Mouse (Mus musculus) cerebellum, postnatal 4 days (tissue): ENCODE data around the gene Hist1h3f.
"Not testable (repeated sequence)": the region's sequence is repeated elsewhere in the genome, so short reads cannot be mapped to it uniquely, and the experiment has no call there.

Source experiments
- DNase-seq, 2 experiments: peaks; one replicate each; pipeline ENCODE4 v3.0.0; 2022; ENCODE audit warnings: low spot score in 2 of 2, mixed read lengths in 1 of 2

The Hist1h3f gene

DNA sequence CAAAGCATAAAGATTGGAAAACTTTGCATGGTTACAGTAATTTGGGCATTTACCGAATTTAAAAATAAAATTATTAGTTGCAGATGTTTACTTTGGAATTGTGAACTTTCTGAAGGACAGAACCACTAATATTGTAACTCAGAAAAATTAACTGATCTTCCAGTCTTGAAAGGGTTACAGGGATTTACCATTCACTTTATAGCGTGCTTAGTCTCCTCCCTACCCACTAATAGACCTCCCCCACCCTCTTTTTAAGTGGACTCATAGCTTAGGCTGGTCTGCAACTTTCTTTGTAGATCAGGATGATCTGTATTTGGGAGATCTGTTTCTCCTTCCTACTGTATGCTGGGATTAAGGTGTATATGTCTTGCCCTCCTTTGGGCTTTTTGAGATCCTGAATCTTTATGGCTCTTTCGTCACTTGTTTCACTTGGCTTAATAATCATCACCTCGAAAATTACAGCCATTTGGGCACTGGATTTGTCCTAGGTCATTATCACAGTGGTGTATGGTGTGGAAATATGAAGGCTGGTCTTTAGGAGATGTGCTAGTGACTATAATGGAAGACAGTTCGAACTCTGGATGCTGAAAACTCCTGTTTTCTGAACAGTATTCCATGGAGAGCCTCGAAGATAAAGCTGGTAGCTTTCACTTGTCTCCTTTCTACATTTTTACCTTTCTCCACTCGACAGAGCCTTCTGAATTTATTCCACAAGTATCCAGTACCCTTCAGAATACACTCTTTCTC lies 7.6 kb upstream of the Hist1h3f start:
- no peak for DNase-seq

DNA sequence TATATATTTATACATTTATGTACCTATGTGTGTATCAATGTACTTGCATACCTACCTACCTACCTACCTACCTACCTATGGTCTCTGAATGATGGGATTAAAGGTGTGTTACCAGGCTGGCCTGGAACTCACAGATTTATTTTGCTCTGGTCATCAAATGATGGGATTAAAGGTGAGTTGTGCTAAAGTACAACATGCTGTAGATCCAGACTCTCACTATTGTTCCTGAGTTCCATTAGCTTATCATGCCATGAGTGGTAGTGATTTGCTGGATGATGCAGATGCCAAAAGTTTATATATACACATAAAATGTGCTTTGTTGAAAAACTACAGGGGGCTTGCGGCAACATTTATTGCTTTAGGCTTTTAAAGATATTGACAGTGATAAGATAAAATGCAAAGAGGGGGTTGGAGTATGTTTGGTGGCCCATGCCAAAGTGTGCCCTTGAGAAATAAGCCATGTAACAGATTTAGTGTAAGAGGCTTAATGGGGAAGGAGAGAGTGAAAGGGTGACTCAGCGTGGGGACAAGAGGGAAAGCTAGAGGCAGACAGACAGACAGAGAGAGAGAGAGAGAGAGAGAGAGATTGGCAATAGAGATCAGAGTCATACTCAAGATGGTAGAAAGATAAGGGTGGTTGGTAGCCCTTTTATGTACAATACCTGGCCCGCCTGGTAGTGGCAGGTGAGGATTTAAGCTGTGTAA lies 6.7 kb upstream of the Hist1h3f start:
- DNase-seq = no peak

DNA sequence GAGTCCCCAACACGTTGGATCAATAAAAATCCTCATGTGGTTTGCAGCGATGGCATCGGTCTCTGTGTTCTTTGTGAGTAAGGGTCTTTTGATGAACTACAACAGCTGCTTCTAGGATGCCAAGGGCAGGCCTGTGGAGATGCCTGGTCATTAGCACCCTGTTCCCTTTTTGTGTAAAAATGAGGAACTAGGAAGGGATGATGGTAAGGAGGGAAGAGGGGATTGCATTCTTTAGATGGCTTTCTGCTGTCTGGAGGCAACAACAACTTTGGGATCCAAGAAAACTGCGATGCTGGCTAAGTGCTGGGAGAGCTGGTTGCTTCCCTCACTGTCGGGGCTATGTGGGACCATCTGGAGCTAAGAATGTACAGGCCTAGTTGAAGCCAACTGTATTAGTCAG lies 5.6 kb upstream of the Hist1h3f start:
- no peak for DNase-seq

DNA sequence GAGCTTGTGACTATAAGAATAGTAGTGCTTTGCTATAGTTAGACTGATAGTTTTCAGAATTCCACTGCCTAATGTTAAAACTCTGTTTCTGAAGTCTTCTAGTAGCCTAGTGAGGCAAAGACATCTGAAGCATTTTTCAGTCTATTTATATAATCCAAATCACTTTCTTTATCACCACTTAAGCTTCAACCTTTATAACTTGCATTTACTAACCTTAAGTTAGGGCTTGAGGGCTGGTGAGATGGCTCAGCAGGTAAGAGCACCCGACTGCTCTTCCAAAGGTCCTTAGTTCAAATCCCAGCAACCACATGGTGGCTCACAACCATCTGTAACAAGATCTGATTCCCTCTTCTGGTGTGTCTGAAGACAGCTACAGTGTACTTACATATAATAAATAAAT lies 4.0 kb upstream of the Hist1h3f start:
- not testable (repeated sequence) for DNase-seq

DNA sequence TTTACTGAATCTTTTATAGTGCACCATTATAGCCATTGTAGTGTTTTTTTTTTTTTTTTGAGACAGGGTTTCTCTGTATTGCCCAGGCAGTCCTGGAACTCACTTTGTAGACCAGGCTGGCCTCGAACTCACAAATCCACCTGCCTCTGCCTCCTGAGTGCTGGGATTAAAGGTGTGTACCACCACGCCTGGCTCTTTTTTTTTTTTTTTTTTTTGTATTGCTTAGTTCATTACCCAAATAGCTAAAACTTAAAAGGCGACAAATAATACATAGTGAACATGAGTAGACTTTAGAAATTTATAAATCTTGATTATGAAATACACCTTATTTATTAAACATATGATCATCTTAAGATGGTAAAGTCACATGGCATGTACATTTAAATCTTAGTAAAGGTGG lies 2.4 kb upstream of the Hist1h3f start:
- no peak for DNase-seq

DNA sequence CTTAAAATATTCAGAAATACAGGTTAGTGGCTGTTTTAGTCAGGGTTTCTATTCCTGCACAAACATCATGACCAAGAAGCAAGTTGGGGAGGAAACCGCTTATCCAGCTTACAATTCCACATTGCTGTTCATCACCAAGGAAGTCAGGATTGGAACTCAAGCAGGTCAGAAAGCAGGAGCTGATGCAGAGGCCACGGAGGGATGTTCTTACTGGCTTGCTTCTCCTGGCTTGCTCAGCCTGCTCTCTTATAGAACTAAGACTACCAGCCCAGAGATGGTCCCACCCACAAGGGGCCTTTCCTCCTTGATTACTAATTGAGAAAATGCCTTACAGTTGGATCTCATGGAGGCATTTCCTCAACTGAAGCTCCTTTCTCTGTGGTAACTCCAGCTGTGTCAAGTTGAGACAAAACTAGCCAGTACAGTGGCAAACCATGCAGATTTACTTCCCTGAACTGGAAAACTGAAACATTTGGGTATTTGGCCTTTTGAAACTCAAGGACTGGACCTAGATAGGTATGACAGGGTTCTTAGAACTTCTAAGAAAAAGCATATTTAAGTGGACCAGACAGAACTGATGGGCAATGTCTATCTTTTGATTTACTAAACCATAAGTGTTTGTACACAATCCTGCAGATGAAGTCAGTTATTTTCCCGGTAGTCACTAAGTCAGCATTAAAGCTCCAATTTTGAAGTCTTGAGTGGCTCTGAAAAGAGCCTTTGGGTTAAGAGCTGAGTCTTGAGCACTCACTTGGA lies 1.4 kb upstream of the Hist1h3f start:
- DNase-seq = not testable (repeated sequence)

DNA sequence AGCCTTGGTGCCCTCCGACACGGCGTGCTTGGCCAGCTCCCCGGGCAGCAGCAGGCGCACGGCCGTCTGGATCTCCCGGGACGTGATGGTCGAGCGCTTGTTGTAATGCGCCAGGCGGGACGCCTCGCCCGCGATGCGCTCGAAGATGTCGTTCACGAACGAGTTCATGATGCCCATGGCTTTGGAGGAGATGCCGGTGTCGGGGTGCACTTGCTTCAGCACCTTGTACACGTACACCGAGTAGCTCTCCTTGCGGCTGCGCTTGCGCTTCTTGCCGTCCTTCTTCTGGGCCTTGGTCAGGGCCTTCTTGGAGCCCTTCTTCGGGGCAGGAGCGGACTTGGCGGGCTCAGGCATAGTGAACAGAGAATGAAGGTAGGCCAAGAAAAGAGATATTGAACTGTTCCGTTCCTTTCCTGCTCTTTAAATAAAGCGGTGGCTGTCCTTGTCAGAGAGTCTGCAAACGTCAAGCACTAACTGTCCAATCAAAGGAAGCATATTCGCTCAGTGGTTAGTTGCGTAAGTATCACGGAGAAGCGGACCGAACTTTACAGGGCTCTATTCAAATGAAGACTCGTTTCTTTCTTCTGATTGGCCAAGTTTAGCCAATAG lies 749 bp upstream of the Hist1h3f start, which contains the start of gene Hist1h2bh:
TSS of gene Hist1h2bh (minus strand) at position 394 of the 609 bp plus-strand sequence.
- DNase-seq = not testable (repeated sequence)

DNA sequence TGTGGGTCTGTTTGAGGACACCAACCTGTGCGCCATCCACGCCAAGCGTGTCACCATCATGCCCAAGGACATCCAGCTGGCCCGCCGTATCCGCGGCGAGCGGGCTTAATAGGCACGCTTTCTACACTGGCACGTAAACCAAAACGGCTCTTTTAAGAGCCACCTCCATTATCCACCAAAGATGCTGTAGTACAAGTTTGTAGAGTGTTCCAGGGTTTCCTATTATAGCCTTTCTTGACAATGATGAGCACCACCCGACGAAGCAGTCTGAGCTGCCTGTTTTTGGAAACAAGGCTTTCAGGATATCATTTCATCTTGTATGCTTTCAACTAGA lies 902 bp downstream of the Hist1h3f start:
- DNase-seq = not testable (repeated sequence)

DNA sequence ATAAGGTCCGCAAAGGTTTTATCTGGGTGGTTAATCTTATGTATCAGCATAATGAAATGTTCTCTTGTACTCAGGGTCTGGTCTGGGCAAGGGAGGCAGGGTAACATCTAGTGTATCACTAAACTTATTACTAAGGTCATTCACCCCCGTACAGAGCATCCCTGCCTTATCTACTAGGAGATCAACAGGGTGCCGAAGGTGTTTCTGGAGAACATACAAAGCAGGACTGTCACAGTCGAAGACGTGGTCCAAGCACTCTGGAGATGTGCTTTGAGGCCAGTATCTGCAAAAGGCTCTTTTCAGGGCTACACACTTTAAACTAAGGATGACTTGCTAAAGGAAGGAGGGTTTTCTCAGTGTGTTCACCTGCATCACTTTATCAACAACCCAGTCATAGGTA lies 2.8 kb downstream of the Hist1h3f start:
- no peak for DNase-seq

DNA sequence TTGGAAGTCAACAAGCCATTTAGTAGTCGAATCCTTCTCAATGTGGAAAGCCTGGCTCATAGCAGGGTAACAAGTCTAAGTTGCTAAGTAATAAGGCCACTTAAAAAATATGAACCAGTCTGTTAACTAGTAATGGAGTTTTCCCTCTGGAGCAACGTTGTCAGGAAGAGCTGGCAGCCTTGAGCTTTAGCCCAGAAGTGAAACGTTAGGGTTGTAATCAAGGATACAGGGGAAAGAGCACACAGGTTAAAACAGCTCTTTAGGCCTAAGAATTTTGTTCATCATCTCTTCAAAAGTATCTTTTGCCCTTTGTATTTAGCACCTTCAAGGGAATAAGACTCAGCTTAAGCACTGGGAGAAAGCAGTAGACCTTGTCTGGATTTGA lies 6.9 kb downstream of the Hist1h3f start:
- DNase-seq = no peak

DNA sequence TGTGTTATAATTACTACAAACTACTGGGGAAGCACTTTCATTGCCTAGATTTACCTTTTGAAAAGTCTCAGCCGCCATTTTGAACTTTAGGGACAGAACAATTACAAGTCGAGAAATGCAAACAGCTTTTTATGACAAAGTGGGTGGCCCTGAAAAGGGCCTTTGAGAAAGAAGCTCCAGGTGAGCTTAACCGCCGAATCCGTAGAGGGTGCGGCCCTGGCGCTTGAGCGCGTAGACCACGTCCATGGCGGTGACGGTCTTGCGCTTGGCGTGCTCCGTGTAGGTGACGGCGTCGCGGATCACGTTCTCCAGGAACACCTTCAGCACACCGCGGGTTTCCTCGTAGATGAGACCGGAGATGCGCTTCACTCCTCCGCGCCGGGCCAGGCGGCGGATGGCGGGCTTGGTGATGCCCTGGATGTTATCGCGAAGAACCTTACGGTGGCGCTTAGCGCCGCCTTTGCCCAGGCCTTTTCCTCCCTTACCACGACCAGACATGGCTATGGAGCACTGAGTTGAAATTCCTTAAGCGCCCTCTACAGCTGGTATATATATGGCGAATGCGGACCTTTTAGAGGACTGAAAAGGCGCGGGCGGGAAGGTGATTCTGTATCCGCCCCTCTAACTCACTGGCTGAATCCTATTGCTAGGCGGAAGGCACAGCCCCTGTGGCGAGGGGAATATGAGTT lies 7.4 kb downstream of the Hist1h3f start, which contains the start of gene Hist1h4f:
TSS of gene Hist1h4f (minus strand) at position 503 of the 689 bp plus-strand sequence.
- peak; percentile 65 to 88 for DNase-seq

DNA sequence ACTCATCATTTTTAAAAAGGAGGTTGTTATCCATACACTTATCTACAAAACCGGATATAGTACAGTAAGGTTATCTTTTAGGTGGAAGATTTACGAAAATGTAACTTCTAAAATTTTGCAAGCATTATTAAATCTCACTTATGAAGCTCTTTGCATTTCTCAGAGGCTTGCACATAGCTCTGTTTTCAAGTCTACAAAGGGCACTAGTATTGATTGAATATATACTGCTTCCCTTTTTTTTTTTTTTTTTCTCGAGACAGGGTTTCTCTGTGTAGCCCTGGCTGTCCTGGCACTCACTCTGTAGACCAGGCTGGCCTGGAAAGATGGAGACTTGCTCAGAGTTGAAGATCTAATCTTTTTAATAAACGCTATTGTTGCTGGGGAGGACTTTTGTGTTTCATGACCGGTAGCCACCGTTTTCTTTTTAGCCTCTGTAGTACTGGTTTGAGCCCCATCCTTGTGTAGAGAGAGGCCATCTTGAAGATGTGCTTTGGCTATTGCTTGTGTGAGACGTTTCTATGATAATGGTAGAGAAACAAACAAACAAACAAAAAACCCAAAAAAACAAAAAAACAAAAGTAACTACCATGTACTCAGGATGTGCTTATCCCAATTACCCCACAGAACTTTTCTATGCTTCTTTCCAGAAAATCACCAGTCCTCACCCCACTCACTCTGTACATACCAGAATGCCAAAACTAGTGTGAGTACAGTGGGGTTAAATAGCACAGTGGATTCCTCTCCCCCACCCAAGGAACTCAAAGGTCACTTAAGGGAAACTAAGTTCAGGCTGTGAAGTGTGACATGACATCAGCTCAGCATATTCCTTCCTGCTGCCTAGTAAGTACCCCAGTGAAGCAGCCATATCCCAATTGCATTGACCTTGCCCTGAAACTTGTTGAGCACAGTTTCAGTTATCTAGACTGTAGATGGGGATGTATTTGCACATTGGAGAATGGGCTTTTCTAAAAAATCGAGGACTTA lies 8.4 kb downstream of the Hist1h3f start:
- no peak for DNase-seq

DNA sequence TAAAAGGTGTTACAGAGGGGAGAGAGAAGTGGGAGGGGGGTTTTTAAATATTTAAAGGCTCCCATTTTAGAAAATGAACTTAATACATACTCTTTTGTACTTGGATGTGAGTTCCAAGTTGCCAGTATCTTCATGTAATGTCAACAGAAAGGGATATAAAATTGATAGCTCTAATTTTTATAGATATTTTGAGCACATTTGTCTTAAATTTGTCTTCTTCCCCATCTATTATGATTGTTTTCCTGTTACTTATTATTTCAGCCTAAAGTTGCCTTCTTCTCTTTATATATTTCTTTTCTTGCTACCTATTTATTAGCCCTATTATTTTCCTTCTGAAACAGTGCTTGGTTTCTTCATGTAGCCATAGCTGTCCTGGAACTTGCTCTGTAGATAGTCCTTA lies 9.1 kb downstream of the Hist1h3f start, which contains the start of gene Hist1h1d:
TSS of gene Hist1h1d (plus strand) at position 301 of the 400 bp plus-strand sequence.
- no peak for DNase-seq

DNA sequence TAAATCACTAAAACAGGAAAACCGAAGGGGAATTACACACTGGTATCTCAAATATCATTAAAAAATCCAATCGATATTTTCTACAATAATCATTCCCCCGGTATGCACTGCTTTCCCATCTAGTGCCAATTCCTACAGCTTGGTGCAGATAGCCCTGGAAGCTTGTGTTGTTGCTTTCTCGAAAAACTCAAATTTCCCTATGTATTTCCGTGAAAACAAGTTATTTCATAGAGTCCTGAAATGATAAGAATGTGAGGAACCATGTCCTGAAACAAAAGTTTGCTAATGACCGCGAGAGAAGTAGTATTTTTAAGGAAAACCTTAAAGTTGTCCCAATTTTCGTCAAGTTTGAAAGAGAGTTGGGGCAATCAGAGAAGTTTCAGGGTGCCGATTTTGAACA lies 10.5 kb downstream of the Hist1h3f start:
- no peak for DNase-seq

DNA sequence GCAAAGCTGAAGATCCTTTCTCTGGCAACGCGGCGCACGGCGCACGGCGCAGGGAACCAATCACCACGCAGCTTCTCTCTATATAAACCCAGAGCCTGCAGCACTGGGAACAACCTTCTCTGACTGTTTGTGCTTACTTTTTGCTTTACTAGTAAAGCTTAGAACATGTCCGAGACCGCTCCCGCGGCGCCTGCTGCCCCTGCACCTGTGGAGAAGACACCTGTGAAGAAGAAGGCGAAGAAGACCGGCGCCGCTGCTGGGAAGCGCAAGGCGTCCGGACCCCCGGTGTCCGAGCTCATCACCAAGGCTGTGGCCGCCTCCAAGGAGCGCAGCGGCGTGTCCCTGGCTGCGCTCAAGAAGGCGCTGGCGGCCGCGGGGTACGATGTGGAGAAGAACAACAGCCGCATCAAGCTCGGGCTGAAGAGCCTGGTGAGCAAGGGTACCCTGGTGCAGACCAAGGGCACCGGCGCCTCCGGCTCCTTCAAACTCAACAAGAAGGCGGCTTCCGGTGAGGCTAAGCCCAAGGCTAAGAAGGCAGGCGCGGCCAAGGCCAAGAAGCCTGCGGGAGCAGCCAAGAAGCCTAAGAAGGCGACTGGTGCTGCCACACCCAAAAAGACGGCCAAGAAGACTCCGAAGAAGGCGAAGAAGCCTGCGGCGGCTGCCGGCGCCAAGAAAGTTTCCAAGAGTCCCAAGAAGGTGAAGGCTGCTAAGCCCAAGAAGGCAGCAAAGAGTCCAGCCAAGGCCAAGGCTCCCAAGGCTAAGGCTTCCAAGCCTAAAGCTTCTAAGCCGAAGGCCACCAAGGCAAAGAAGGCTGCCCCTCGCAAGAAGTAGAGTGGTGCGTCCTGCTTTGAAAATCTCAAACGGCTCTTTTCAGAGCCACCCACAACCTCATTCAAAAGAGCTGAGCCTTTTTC lies 11.3 kb downstream of the Hist1h3f start:
- DNase-seq = peak; percentile 35 to 69

DNA sequence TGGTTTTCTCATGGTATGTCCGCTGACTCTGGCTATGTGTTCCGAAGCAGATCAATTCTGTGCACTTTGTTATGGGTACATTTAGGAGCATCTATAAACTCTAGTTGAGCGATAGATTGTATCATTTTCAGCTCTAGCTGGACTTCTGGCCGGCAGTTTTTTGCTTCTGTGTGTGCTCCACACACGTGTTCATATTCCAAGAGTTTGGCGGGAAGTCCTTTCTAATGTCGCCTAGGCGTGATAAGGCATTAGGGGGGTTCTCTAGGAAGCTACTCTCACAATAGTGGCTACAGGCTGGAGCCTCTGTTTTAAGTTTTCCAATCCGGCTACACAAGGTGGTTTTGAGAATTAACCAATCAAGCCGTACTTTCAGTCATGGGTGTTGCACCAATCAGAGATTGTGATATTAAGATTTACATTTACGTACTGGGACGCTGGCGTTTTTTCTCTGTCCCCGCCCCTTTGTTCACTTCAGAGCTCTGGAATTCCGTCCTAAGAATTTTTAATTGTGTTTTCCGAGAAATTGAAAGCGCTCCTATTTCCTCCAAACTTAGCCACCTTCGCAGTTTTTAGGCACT lies 12.1 kb downstream of the Hist1h3f start:
- peak; percentile 21 to 41 for DNase-seq

DNA sequence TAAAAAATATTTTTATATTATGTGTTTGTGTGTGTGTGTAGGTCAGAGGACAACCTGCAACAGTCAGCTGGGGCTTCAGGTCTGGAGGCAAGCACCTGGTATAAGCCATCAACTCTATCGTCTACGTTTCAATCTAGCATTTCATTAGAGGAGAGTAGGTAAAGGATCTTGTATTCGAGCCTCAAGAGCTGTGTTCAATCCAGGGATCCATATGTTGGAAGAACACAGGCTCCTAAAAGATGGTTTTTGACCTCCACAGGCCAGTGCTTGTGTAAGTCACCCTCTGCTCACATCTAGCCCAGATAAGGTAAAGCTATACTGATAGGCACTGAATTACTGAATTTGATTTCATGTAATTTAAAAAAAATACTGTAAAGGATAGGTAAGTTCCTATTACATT lies 13.1 kb downstream of the Hist1h3f start:
- DNase-seq = no peak

DNA sequence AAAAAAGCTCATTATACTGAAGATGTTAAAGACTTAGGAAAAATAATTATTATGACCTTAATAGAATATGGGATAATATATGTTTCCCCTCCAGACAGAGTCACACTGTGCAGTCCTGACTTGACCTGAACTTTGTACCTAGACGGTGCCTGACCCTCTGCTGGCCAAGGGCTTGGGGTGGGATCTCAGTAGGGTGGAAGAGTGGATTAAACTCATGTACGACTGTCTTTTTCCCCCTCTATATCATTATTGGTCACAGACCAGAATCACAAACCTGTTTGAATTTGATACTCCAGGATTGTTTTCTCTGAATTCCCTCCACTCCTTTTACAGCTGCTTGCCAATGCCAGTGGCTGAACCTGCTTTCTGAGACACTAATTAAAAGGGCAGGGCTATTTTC lies 16.8 kb downstream of the Hist1h3f start:
- not testable (repeated sequence) for DNase-seq

DNA sequence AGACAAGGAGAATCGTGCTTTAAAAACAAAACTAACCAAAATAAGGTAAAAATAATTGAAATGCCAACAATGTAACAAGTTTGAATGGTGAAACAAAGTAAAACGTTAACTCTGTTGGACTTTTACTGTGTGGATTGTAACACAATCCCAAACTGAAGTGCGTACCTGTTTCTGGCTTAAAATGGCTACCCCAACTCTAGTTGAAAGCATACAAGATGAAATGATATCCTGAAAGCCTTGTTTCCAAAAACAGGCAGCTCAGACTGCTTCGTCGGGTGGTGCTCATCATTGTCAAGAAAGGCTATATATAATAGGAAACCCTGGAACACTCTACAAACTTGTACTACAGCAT lies 17.7 kb downstream of the Hist1h3f start:
- DNase-seq = not testable (repeated sequence)
